Mouse (Mus musculus): ENCODE measurements around the gene Rin3.

GRCm38 (mm10) chr12:102309099-102309799 lies 26.4 kb downstream of the Rin3 start:
- no peak for TF ChIP-seq POLR2A (IDR thresholded peaks at IDR 0.05; ENCODE audit: borderline replicate concordance, extremely low read depth, low read depth, low read length)
- no peak for TF ChIP-seq CTCF (IDR thresholded peaks at IDR 0.05; ENCODE audit: insufficient read depth, low read length)
